Mouse (Mus musculus): ENCODE results near the gene Gpd2. TPM values are rescaled to one million over a fixed set of nuclear protein-coding genes. Genes with fewer than 3 reads are reported as not detected.
A peak's percentile ranks its signal among the peaks of the same experiment; 100 is the strongest.

Gpd2 gene
- polyA plus RNA-seq (2014; fragmentation: Nextera tagmentation; extraction: Ambion mirVana) = 16.3 and 17.8 TPM in 2 replicates

- Histone ChIP-seq H3K4me3 (ENCODE audit: low read depth, low read length) (peak within 1 kb of the TSS; percentile 55), H3K27me3 (ENCODE audit: insufficient read depth, low read length) (no peaks in the 10 kb centered on the region), H3K4me2 (peak within 1 kb of the TSS; percentile 97), H3K4me1 (ENCODE audit: insufficient read depth) (no peaks in the 10 kb centered on the region), H3K9me3 (ENCODE audit: low read depth, low read length) (no peaks in the 10 kb centered on the region), H3K36me3 (ENCODE audit: insufficient read depth) (no peaks in the 10 kb centered on the region), H3K9ac (peak within 1 kb of the TSS; percentile 83), H3K27ac (ENCODE audit: low read depth) (peak within 1 kb of the TSS; percentile 73)
- DNase-seq = no peak
- TF ChIP-seq CTCF (IDR thresholded peaks at IDR 0.05; ENCODE audit: low read depth) = no peak
- 7% methylated on average over 20 of the region's 20 CpGs for WGBS
- peak; percentile 38 for ATAC-seq (ENCODE audit: insufficient read depth)
These were observed at the start of gene Gpd2 for GRCm38 (mm10) chr2:57237475-57237919. Gpd2 (plus strand) TSS chr2:57237635.

- Histone ChIP-seq H3K9me3 (ENCODE audit: low read depth, low read length) (no peaks in the 10 kb centered on the region), H3K4me2 (no peak overlapping the region), H3K9ac (no peak overlapping the region), H3K36me3 (ENCODE audit: insufficient read depth) (no peaks in the 10 kb centered on the region), H3K27me3 (ENCODE audit: insufficient read depth, low read length) (no peaks in the 10 kb centered on the region), H3K4me1 (ENCODE audit: insufficient read depth) (no peaks in the 10 kb centered on the region), H3K4me3 (ENCODE audit: low read depth, low read length) (no peak overlapping the region), H3K27ac (ENCODE audit: low read depth) (no peak overlapping the region)
- DNase-seq (no peak), ATAC-seq (ENCODE audit: insufficient read depth) (no peak)
- 39% methylated on average over 9 of the region's 9 CpGs for WGBS
- TF ChIP-seq CTCF (IDR thresholded peaks at IDR 0.05; ENCODE audit: low read depth) = no peak
These were observed 49.2 kb upstream of the Gpd2 start for GRCm38 (mm10) chr2:57188237-57188636.

GRCm38 (mm10) chr2:57190884-57191283 is 46.6 kb upstream of the Gpd2 start:
- no peaks in the 10 kb centered on the region for H3K4me1 ChIP-seq (ENCODE audit: insufficient read depth)
- no peaks in the 10 kb centered on the region for H3K9me3 ChIP-seq (ENCODE audit: low read depth, low read length)
- no peaks in the 10 kb centered on the region for H3K27me3 ChIP-seq (ENCODE audit: insufficient read depth, low read length)
- TF ChIP-seq CTCF (IDR thresholded peaks at IDR 0.05; ENCODE audit: low read depth) = no peak
- no peaks in the 10 kb centered on the region for H3K36me3 ChIP-seq (ENCODE audit: insufficient read depth)
- no peak overlapping the region for H3K27ac ChIP-seq (ENCODE audit: low read depth)
- DNase-seq (no peak), ATAC-seq (ENCODE audit: insufficient read depth) (no peak)
- no peak overlapping the region for H3K4me2 ChIP-seq
- no peak overlapping the region for H3K4me3 ChIP-seq (ENCODE audit: low read depth, low read length)
- no peak overlapping the region for H3K9ac ChIP-seq

GRCm38 (mm10) chr2:57199046-57199445 is 38.4 kb upstream of the Gpd2 start:
- ATAC-seq (ENCODE audit: insufficient read depth) (no peak), DNase-seq (no peak)
- H3K27ac ChIP-seq (ENCODE audit: low read depth) = no peak overlapping the region
- no peaks in the 10 kb centered on the region for H3K9me3 ChIP-seq (ENCODE audit: low read depth, low read length)
- H3K4me2 ChIP-seq = no peak overlapping the region
- H3K36me3 ChIP-seq (ENCODE audit: insufficient read depth) = no peaks in the 10 kb centered on the region
- no peaks in the 10 kb centered on the region for H3K27me3 ChIP-seq (ENCODE audit: insufficient read depth, low read length)
- 82% methylated on average over 3 of the region's 3 CpGs for WGBS
- H3K4me3 ChIP-seq (ENCODE audit: low read depth, low read length) = no peak overlapping the region
- H3K4me1 ChIP-seq (ENCODE audit: insufficient read depth) = no peaks in the 10 kb centered on the region
- H3K9ac ChIP-seq = no peak overlapping the region
- TF ChIP-seq CTCF (IDR thresholded peaks at IDR 0.05; ENCODE audit: low read depth) = no peak

GRCm38 (mm10) chr2:57208472-57209083 is 28.9 kb upstream of the Gpd2 start:
- no peak for ATAC-seq (ENCODE audit: insufficient read depth)
- Histone ChIP-seq H3K27ac (ENCODE audit: low read depth) (no peak overlapping the region), H3K36me3 (ENCODE audit: insufficient read depth) (no peaks in the 10 kb centered on the region), H3K9ac (no peak overlapping the region), H3K27me3 (ENCODE audit: insufficient read depth, low read length) (no peaks in the 10 kb centered on the region), H3K9me3 (ENCODE audit: low read depth, low read length) (no peaks in the 10 kb centered on the region), H3K4me3 (ENCODE audit: low read depth, low read length) (no peak overlapping the region), H3K4me1 (ENCODE audit: insufficient read depth) (no peaks in the 10 kb centered on the region), H3K4me2 (no peak overlapping the region)
- no peak for TF ChIP-seq CTCF (IDR thresholded peaks at IDR 0.05; ENCODE audit: low read depth)
- no peak for DNase-seq
- 82% methylated on average over 9 of the region's 9 CpGs for WGBS

GRCm38 (mm10) chr2:57211049-57212001 is 26.1 kb upstream of the Gpd2 start:
- DNase-seq = no peak
- H3K4me1 ChIP-seq (ENCODE audit: insufficient read depth) = no peaks in the 10 kb centered on the region
- no peak for ATAC-seq (ENCODE audit: insufficient read depth)
- no peak overlapping the region for H3K9ac ChIP-seq
- no peaks in the 10 kb centered on the region for H3K36me3 ChIP-seq (ENCODE audit: insufficient read depth)
- WGBS = 67% methylated on average over 9 of the region's 9 CpGs
- TF ChIP-seq CTCF (IDR thresholded peaks at IDR 0.05; ENCODE audit: low read depth) = no peak
- H3K4me2 ChIP-seq = no peak overlapping the region
- no peaks in the 10 kb centered on the region for H3K27me3 ChIP-seq (ENCODE audit: insufficient read depth, low read length)
- no peak overlapping the region for H3K27ac ChIP-seq (ENCODE audit: low read depth)
- H3K9me3 ChIP-seq (ENCODE audit: low read depth, low read length) = no peaks in the 10 kb centered on the region
- no peak overlapping the region for H3K4me3 ChIP-seq (ENCODE audit: low read depth, low read length)

- no peaks in the 10 kb centered on the region for H3K9me3 ChIP-seq (ENCODE audit: low read depth, low read length)
- TF ChIP-seq CTCF (IDR thresholded peaks at IDR 0.05; ENCODE audit: low read depth) = no peak
- no peaks in the 10 kb centered on the region for H3K4me1 ChIP-seq (ENCODE audit: insufficient read depth)
- no peaks in the 10 kb centered on the region for H3K27me3 ChIP-seq (ENCODE audit: insufficient read depth, low read length)
- no peak for DNase-seq
- H3K4me3 ChIP-seq (ENCODE audit: low read depth, low read length) = no peak overlapping the region
- no peak for ATAC-seq (ENCODE audit: insufficient read depth)
- WGBS = 73% methylated on average over 4 of the region's 4 CpGs
- no peaks in the 10 kb centered on the region for H3K36me3 ChIP-seq (ENCODE audit: insufficient read depth)
- H3K27ac ChIP-seq (ENCODE audit: low read depth) = no peak overlapping the region
- H3K9ac ChIP-seq = no peak overlapping the region
- no peak overlapping the region for H3K4me2 ChIP-seq
These were observed 24.1 kb upstream of the Gpd2 start for GRCm38 (mm10) chr2:57213364-57213763.
